Mouse (Mus musculus): ENCODE data around the gene Psors1c2.
"Not testable (repeated sequence)": the region's sequence is repeated elsewhere in the genome, so short reads cannot be mapped to it uniquely, and the experiment has no call there.

The Psors1c2 gene

DNA sequence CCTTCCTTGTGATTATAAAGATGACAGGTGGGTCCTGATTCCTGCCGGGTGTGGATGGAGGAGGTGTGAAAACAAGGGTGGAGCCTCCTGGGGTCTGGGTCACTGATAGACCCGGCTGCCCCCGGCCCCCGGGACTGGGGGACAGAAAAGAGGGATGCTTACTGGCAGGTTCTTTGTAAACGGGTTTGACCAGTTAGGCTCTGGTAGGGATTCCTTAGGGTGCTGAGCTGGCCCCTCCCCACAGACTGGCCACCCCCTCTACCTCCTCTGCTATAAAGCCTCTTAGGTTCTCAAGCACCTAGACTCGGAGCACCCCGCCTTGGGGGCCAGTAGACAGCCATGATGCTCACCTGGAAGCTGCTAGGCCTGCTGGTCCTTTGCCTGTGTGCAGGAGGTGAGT lies at the start of gene Psors1c2:
Gene Psors1c2 (plus strand): TSS at position 301 of the 400 bp plus-strand sequence.
- no peak for DNase-seq (ENCODE audit: low read depth, low spot score)

- DNase-seq (ENCODE audit: low read depth, low spot score): peak; percentile 66
These were observed 48.9 kb upstream of the Psors1c2 start for GRCm38 (mm10) chr17:35484066-35484465.

GRCm38 (mm10) chr17:35485702-35486101 lies 47.3 kb upstream of the Psors1c2 start:
- no peak for DNase-seq (ENCODE audit: low read depth, low spot score)

GRCm38 (mm10) chr17:35486726-35487125 lies 46.3 kb upstream of the Psors1c2 start:
- no peak for DNase-seq (ENCODE audit: low read depth, low spot score)

DNA sequence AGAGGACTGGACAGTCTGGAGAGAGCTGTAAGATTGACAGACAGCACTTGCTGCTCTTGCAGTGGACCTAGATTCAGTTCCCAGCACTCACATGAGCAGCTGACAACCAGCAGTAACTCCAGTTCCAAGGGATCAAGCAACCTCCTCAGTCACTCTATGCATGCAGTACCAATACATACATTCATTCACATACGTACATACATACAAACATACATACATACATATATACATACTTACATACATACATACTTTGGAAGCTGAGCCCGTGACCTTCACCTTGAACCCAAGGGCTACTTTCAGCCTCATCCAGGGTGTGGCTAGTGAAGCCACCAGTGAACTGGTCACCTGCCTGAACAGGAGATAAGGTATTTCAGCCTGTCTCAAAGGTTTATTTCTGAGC lies 45.0 kb upstream of the Psors1c2 start:
- no peak for DNase-seq (ENCODE audit: low read depth, low spot score)

- no peak for DNase-seq (ENCODE audit: low read depth, low spot score)
These were observed 42.7 kb upstream of the Psors1c2 start for GRCm38 (mm10) chr17:35490320-35490719.

DNA sequence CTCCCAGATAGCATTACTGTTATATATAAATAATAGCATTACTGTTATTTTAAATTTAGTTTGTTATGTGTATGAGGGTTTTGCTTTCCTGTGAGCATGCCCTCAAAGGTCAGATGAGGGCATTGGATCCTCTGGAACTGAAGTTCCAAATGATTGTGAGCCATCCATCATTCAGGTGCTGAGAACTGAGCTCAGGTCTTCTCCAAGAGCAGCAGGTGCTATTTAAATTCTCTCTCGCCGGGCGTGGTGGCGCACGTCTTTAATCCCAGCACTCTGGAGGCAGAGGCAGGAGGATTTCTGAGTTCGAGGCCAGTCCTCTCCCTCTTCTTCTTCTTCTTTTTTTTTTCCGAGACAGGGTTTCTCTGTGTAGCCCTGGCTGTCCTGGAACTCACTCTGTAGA lies 35.9 kb upstream of the Psors1c2 start:
- no peak for DNase-seq (ENCODE audit: low read depth, low spot score)

GRCm38 (mm10) chr17:35502226-35502625 lies 30.8 kb upstream of the Psors1c2 start:
- DNase-seq (ENCODE audit: low read depth, low spot score): no peak

GRCm38 (mm10) chr17:35502762-35503161 lies 30.2 kb upstream of the Psors1c2 start:
- no peak for DNase-seq (ENCODE audit: low read depth, low spot score)

GRCm38 (mm10) chr17:35503849-35504248 lies 29.2 kb upstream of the Psors1c2 start:
- DNase-seq (ENCODE audit: low read depth, low spot score): no peak

GRCm38 (mm10) chr17:35504628-35505481 lies 28.1 kb upstream of the Psors1c2 start:
- no peak for DNase-seq (ENCODE audit: low read depth, low spot score)

DNA sequence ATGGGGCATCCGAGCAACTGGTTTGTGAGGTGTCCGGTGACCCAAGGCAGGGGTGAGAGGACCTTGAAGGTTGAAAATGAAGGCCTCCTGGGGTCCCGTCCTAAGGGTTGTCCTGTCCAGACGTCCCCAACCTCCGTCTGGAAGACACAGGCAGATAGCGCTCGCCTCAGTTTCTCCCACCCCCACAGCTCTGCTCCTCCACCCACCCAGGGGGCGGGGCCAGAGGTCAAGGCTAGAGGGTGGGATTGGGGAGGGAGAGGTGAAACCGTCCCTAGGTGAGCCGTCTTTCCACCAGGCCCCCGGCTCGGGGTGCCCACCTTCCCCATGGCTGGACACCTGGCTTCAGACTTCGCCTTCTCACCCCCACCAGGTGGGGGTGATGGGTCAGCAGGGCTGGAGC lies 27.2 kb upstream of the Psors1c2 start, which contains the start of gene Pou5f1:
Gene Pou5f1 (plus strand): TSS at position 243 of the 400 bp plus-strand sequence.
- DNase-seq (ENCODE audit: low read depth, low spot score): no peak

- no peak for DNase-seq (ENCODE audit: low read depth, low spot score)
These were observed 26.1 kb upstream of the Psors1c2 start for GRCm38 (mm10) chr17:35506881-35507280.

GRCm38 (mm10) chr17:35507556-35508260 lies 25.3 kb upstream of the Psors1c2 start:
- DNase-seq (ENCODE audit: low read depth, low spot score): peak; percentile 44

GRCm38 (mm10) chr17:35508279-35508678 lies 24.7 kb upstream of the Psors1c2 start:
- not testable (repeated sequence) for DNase-seq (ENCODE audit: low read depth, low spot score)

GRCm38 (mm10) chr17:35509284-35509683 lies 23.7 kb upstream of the Psors1c2 start:
- peak; percentile 64 for DNase-seq (ENCODE audit: low read depth, low spot score)

GRCm38 (mm10) chr17:35512916-35513626 lies 19.9 kb upstream of the Psors1c2 start:
- peak; percentile 30 for DNase-seq (ENCODE audit: low read depth, low spot score)

GRCm38 (mm10) chr17:35513886-35514285 lies 19.1 kb upstream of the Psors1c2 start:
- peak; percentile 71 for DNase-seq (ENCODE audit: low read depth, low spot score)

GRCm38 (mm10) chr17:35514756-35515155 lies 18.2 kb upstream of the Psors1c2 start:
- DNase-seq (ENCODE audit: low read depth, low spot score): no peak

DNA sequence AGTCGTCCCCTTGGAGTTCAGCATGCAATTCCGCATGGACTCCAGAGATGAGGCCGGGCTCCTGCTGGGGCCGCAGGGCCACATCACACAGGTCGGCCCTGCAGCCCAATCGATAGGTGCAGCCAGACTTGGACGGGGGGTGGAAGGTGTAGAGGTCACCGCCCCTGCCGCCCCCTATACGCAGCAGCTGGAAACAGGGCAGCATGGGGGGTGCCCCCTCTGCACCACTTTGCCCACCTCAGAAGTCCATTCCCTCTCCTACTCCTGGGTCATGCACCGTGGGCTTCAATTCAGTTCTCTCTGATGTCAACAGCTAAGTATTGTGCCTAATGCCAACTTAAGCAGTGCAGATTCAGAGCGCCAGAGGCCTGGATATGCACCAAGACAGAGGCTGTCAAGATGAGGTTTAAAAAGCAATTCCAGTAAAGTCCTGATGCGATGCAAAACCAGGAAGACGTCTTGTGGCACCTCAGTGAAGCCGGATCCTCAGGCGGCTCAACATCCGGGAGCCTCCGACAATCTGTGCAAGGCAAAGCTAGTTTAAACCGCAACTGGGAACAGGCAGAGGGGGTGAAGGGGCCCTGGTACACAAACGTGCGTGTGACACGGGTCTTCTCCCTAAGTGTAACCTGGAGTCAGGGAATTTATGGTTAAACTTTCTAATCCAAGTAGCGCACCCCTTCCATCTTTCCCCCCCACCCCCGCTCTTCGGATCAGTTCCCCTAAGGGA lies 16.9 kb upstream of the Psors1c2 start:
- peak; percentile 61 for DNase-seq (ENCODE audit: low read depth, low spot score)
